Mouse (Mus musculus) midbrain, embryonic 11.5 days (tissue): ENCODE results near the gene Efemp2. TPM values are rescaled to one million over a fixed set of nuclear protein-coding genes. Genes with fewer than 3 reads are reported as not detected.

Source experiments
- ATAC-seq: fragments of 200-750 bp; cut with Nextera tagmentation; 2 replicates; pipeline ENCODE4 v1.8.0; 2017; ENCODE audit warnings: moderate TSS enrichment, moderate library complexity; ENCODE audit not compliant: low FRiP score
- DNase-seq: peaks from one replicate; pipeline ENCODE4 v3.0.0; 2015; ENCODE audit warnings: low spot score; ENCODE audit errors: missing footprints
- H3K27ac ChIP-seq: fragments of 300-500 bp; sonication (generic); 2 replicates; pipeline ENCODE4 v1.5.1; 2014; ENCODE audit warnings: low read depth, low read length
- H3K27me3 ChIP-seq: fragments of 300-500 bp; sonication (generic); 2 replicates; pipeline ENCODE4 v1.6.1; 2014; ENCODE audit warnings: mild to moderate bottlenecking, low read length, moderate library complexity, mixed read lengths; ENCODE audit not compliant: control insufficient read depth, insufficient read depth
- H3K36me3 ChIP-seq: fragments of 300-500 bp; sonication (generic); 2 replicates; pipeline ENCODE4 v1.6.1; 2014; ENCODE audit warnings: mild to moderate bottlenecking, low read length, moderate library complexity, mixed read lengths; ENCODE audit not compliant: control insufficient read depth, insufficient read depth
- H3K4me1 ChIP-seq: fragments of 300-500 bp; sonication (generic); 2 replicates; pipeline ENCODE4 v1.6.1; 2014; ENCODE audit warnings: low read length; ENCODE audit not compliant: control insufficient read depth, insufficient read depth
- H3K4me2 ChIP-seq: fragments of 300-500 bp; sonication (generic); 2 replicates; pipeline ENCODE4 v1.6.1; 2014; ENCODE audit warnings: mild to moderate bottlenecking, moderate library complexity
- H3K4me3 ChIP-seq: fragments of 300-500 bp; sonication (generic); 2 replicates; pipeline ENCODE4 v1.5.1; 2014; ENCODE audit warnings: low read depth, low read length
- H3K9ac ChIP-seq: fragments of 300-500 bp; sonication (generic); 2 replicates; pipeline ENCODE4 v1.6.1; 2014; ENCODE audit warnings: low read length
- H3K9me3 ChIP-seq: fragments of 300-500 bp; sonication (generic); 2 replicates; pipeline ENCODE4 v1.6.1; 2016; ENCODE audit warnings: low read length; ENCODE audit not compliant: control insufficient read depth
- WGBS: fragments of 180-500 bp; shearing (Covaris S2); extraction: QIAGEN DNeasy Blood & Tissue Kit; methylation state at CpG from one replicate; pipeline ENCODE4 v1.1.7; 2014; 5-methylcytosine and 5-hydroxymethylcytosine counted together
- polyA plus RNA-seq: library from polyadenylated mRNA; unstranded; fragments of >200 nt; fragmentation: Nextera tagmentation; extraction: Ambion mirVana; gene quantifications from 2 replicates; pipeline ENCODE4 v1.2.1, GENCODE M21; 2014

Efemp2 gene
- polyA plus RNA-seq, 1 experiment from 2014 or later = 52.7 TPM

DNA sequence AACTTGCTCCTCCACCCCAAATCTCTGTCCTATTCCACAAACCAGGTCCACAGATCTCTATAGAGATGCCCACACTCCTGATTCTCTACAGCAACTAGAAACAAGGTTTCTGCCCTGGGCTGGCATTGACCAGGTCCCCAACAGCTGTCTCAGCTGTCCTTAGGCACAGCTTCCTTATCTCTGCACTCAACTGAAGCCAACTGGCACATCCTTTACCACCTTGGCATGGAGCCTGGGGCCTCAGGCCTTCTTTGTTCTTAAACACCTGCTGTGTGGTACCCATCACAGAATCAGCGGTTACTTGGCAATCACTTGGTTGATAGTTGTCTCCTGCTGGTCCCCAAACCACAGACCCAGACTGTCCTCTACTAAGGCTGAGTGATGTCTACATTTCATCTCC, 43.3 kb upstream of the Efemp2 start:
- Histone ChIP-seq H3K27ac (no peak overlapping the region), H3K4me1 (peaks cover 14% of the 10 kb centered on the region), H3K36me3 (0 out of 2 replicates have a peak, but pooled peaks cover 5% of the 10 kb centered on the region), H3K9me3 (no peaks in the 10 kb centered on the region), H3K27me3 (no peaks in the 10 kb centered on the region), H3K4me3 (no peak overlapping the region), H3K9ac (no peak overlapping the region), H3K4me2 (no peak overlapping the region)
- 90% methylated on average over 1 of the region's 1 CpGs for WGBS
- DNase-seq (peak; percentile 21), ATAC-seq (no peak)

DNA sequence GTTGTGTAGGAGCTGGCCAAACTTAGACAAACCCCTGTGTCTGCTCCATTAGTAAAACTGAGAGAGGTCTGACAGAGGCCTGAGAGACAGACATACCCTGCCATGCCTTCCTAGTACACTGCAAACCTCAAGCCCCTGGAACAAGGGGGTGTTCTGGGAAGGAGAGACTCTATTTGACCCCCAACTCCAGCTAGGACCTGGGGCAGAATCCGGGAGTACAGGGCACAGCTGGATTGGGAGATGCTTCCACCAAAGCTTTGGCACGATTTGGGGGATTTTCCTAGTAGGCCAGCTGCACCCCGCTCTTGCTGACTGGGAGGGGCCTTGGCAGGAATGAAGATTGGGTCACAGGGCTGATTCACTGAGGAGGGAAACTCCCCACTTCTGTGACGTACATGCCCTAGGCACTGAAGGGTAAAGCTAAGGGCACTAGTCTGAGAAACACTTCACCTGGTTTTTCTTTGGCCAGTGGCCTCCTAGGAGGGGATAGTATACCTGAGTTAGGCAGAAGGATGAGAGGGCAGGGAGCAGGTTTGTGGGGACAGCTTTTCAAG, 41.8 kb upstream of the Efemp2 start:
- no peaks in the 10 kb centered on the region for H3K27me3 ChIP-seq
- 74% methylated on average over 4 of the region's 4 CpGs for WGBS
- H3K36me3 ChIP-seq = no peaks in the 10 kb centered on the region
- no peak for ATAC-seq
- no peak for DNase-seq
- H3K9ac ChIP-seq = no peak overlapping the region
- no peak overlapping the region for H3K4me2 ChIP-seq
- peaks cover 7% of the 10 kb centered on the region for H3K4me1 ChIP-seq
- no peak overlapping the region for H3K27ac ChIP-seq
- no peaks in the 10 kb centered on the region for H3K9me3 ChIP-seq
- no peak overlapping the region for H3K4me3 ChIP-seq

DNA sequence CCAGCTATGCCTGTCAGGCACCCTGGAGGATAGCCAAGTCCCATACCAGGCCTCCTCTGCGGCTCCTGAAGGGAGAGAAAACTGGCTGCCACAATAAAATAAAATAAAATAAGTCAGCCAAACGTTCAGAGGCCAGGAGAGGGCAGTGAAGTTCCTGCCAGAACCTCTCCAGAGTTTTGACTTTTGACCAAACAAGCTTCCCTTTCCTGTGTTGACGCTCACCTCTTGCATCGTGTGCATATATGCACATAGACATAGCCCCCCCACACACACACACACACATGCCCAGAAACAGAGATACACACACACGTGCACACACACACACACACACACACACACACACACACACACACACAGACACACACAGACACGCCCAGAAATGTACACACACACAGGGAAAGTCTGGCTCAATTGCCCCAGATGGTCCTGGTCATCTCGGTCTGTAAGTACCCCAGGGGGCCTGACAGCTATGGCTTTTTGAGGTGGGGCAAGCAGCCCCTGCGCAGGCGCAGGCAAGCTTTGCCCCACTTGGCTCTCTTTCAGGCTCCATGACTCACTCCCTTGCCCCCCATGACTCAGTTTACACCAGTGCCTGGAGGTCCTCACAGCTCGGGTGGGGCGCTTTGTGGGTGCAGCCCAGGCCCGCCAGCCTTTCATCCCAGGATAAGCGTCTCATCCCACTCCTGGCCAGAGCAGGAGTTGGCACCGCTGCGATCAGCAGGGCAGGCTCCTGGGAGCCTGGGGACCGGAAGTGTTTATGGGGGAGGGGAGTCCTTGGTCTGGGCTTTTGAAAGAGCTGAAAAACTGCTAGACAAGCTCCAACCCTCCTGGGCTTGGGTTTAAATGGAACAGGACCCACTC, 40.5 kb upstream of the Efemp2 start:
- H3K9me3 ChIP-seq = no peaks in the 10 kb centered on the region
- H3K4me3 ChIP-seq = peak overlapping the region; percentile 20; the same call in 1 of the 2 replicates
- peak overlapping the region; percentile 49 for H3K9ac ChIP-seq
- 11% methylated on average over 16 of the region's 16 CpGs for WGBS
- H3K27me3 ChIP-seq = no peaks in the 10 kb centered on the region
- H3K36me3 ChIP-seq = no peaks in the 10 kb centered on the region
- H3K4me2 ChIP-seq = peak overlapping the region; percentile 46
- H3K4me1 ChIP-seq = peaks cover 7% of the 10 kb centered on the region
- H3K27ac ChIP-seq = no peak overlapping the region
- peak; percentile 89 for DNase-seq
- ATAC-seq = no peak

DNA sequence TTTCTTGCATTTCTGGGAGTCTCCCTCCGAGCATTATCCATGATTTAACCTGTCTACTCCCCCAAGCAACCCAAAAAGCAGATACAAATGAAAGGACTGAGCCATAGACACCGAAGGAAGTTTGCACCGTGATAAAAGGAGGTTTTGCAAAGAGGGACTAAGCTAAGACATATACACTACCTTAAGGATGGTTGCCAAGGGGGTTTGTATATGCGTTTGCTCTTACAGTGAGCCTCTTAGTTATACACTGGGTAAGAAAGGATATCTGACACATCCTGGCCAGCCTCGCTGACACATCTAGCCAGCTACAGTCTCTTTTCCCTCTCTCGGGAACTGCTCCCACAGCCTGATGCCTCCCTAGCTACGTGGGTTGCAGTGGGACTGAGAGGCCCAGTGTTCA, 39.8 kb upstream of the Efemp2 start:
- ATAC-seq (no peak), DNase-seq (peak; percentile 67)
- H3K4me2 ChIP-seq = peak overlapping the region; percentile 46
- peak overlapping the region; percentile 49; the same call in 1 of the 2 replicates for H3K9ac ChIP-seq
- H3K27ac ChIP-seq = no peak overlapping the region
- peaks cover 7% of the 10 kb centered on the region for H3K4me1 ChIP-seq
- no peaks in the 10 kb centered on the region for H3K9me3 ChIP-seq
- no peaks in the 10 kb centered on the region for H3K36me3 ChIP-seq
- H3K4me3 ChIP-seq = no peak overlapping the region
- H3K27me3 ChIP-seq = no peaks in the 10 kb centered on the region
- WGBS = 80% methylated on average over 7 of the region's 7 CpGs

DNA sequence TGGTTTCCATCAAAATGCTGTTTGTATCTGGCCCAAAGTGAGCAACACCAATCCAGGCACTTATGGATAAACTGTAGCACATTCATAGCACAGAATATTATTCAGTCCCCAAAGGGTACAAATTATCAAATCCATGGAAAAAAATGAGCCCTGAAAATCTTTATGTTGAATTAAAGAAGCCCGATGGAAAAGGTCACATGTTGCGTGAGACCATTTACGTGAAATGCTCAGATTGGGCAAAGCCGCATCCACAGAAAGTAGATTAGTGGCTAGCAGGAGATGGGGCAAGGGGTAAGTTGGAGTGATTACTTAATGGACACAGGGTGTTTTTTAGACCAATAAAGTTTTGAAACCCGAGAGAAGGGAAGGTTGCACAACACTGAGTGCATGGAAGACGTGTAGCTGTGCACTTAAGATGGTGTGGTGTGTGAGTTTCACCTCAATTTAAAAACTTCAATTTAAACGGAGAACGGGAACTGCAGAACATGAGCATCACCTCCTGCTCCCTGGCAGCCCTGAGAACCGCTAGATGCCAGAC, 29.3 kb upstream of the Efemp2 start:
- no peak for DNase-seq
- Histone ChIP-seq H3K27me3 (peaks cover 36% of the 10 kb centered on the region), H3K9ac (no peak overlapping the region), H3K4me3 (no peak overlapping the region), H3K27ac (no peak overlapping the region), H3K4me2 (no peak overlapping the region), H3K4me1 (peaks cover 12% of the 10 kb centered on the region), H3K36me3 (no peaks in the 10 kb centered on the region), H3K9me3 (peaks cover 4% of the 10 kb centered on the region; the same call in 1 of the 2 replicates)
- ATAC-seq = no peak
- 69% methylated on average over 9 of the region's 9 CpGs for WGBS

DNA sequence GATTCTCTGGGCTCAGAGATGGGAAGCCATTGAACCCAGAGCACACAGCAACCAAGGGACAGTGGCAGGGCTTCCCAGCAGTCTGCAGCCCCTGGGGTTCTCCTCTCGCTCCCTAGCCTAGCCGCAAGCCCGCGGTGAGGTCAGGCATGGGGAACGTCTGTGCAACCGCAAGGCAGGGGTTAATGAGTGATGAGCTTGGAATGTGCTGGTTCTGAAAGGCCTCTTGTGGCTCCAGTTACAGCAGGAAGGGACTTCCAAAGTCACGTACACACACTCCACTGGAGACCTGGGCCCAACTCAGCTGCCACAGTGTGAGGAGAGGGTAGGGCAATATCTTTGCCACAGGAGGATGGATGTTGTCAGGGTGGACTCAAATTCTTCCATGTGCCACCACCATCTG, 28.8 kb upstream of the Efemp2 start:
- H3K36me3 ChIP-seq = no peaks in the 10 kb centered on the region
- no peak overlapping the region for H3K27ac ChIP-seq
- no peak overlapping the region for H3K9ac ChIP-seq
- WGBS = 50% methylated on average over 7 of the region's 7 CpGs
- H3K4me3 ChIP-seq = no peak overlapping the region
- H3K4me1 ChIP-seq = peaks cover 12% of the 10 kb centered on the region
- peaks cover 41% of the 10 kb centered on the region for H3K27me3 ChIP-seq
- ATAC-seq (no peak), DNase-seq (no peak)
- H3K4me2 ChIP-seq = no peak overlapping the region
- peaks cover 4% of the 10 kb centered on the region; the same call in 1 of the 2 replicates for H3K9me3 ChIP-seq

DNA sequence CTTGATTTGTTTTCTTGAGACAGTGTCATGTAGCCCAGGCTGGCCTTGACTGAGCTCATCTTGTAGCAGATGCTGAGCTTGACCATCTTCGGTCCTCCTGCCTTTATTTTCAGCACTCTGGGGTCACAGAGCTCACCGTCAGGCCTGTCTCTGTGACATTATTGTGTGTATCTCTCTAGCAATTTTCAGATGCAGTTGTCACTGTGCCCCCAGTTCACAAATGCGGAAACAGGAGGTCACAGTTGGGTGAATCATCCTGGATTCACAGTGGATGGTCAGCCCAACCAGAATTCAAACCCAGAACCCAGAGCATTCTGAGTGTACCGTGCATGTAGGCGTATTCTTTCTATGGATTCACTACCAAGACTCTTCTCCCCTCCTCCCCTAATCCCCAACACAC, 28.0 kb upstream of the Efemp2 start:
- Histone ChIP-seq H3K27ac (no peak overlapping the region), H3K4me2 (no peak overlapping the region), H3K9me3 (no peaks in the 10 kb centered on the region), H3K9ac (no peak overlapping the region), H3K36me3 (no peaks in the 10 kb centered on the region), H3K27me3 (peaks cover 44% of the 10 kb centered on the region), H3K4me3 (no peak overlapping the region), H3K4me1 (peaks cover 12% of the 10 kb centered on the region)
- DNase-seq = no peak
- ATAC-seq = no peak
- WGBS = 87% methylated on average over 5 of the region's 5 CpGs

DNA sequence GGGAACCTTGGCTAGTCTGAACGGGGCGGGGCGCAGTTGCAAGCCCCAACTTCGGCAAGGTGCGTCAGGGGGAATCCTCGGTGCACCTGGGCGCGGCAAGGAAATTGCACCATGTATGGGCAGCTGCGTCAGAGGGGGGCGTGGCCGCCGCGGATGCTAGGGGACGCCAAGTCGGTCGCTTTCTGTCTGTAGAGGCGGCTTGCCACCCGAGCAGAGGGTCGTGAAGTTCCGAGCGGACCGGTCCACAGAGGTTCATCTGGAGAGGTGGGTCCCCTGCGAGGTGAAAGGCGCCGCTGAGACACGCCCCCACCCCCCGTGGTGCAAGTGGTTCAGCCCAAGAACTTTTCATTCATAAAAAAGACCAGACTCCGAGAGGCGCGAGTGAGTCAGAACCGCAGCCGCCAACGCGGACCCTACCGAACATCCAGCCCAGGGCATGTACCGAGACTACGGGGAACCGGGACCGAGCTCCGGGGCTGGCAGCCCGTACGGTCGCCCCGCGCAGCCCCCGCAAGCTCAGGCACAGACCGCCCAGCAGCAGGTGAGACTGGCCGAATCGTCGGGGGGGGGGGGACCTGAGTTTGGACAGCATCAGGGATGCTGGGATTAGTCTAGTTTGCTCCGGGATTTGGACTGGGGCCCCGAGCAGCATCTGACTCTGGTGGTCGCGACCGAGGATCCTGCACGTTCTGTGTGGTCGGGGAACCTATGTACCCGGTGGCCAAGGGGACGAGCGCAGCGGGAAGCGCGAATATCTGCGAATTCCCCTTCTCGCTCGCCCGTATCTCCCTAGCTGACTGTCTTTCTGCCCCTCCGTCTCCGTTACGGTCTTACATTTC, 26.0 kb upstream of the Efemp2 start, which contains the start of gene Fosl1:
Gene Fosl1, plus strand, starts transcription at position 33 of the 839 bp plus-strand sequence.
- H3K27me3 ChIP-seq = peaks cover 44% of the 10 kb centered on the region
- no peaks in the 10 kb centered on the region for H3K9me3 ChIP-seq
- H3K9ac ChIP-seq = peak within 1 kb of the TSS; percentile 48
- peak; percentile 94 for DNase-seq
- H3K4me3 ChIP-seq = peak within 1 kb of the TSS; percentile 50
- peak; percentile 58 for ATAC-seq
- H3K4me1 ChIP-seq = peaks cover 12% of the 10 kb centered on the region
- no peak within 1 kb of the TSS for H3K27ac ChIP-seq
- under 1% methylated on average over 67 of the region's 70 CpGs for WGBS
- H3K36me3 ChIP-seq = no peaks in the 10 kb centered on the region
- H3K4me2 ChIP-seq = peak within 1 kb of the TSS; percentile 91
